Mouse (Mus musculus): ENCODE measurements around the gene Slc35e2. TPM values are rescaled to one million over a fixed set of nuclear protein-coding genes. Genes with fewer than 3 reads are reported as not detected.
"Not testable (repeated sequence)": the region's sequence is repeated elsewhere in the genome, so short reads cannot be mapped to it uniquely, and the experiment has no call there.

Slc35e2 gene
- total RNA-seq, 4 experiments from 2014 or later: 42.9 to 50.6 (median 43.8) TPM

DNA sequence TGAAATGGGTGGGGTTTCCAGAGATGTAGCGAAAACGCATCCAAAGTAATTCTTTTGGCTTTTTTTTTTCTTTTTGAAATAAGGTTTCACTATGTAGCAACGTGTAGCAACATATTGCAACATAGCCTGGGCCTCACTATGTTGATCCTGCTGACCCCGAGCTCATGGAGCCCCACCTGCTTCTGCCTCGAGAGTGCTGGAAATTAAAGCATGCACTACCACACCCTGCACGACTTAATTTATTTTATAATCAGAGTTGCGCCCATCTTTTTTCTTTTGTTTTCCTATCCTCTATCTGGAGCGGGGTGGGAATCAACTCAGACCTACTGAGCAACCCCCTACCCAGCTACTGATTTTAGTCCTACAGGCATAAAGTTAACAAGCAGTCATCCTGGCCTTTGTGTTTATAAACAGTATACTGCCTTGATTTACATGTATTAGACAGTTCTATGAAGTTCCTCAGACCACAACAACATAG lies 68.4 kb downstream of the Slc35e2 start:
- no peak for DNase-seq (ENCODE audit: low spot score in 2 of 2)

DNA sequence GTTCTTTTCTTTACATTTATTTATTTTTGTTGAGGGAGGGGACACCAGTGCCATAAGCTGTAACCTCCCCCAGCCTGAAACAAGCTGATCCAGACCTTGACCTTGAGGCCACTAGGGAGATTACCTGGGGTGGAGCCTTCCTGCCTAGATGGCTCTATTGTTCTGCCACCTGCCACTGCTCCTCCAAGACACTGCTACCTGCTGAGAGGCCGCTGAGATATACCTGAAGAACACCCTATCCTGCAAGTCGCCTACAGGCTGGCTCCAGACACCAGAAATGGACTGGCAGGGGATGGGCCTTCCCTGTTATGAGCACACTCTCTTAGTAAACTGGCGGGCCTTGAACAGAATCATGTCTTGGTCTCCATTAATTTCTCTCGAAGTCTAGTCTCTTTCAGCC lies 69.0 kb downstream of the Slc35e2 start:
- DNase-seq (ENCODE audit: low spot score in 2 of 2): not testable (repeated sequence)

- DNase-seq (ENCODE audit: low spot score in 2 of 2): no peak
These were observed 70.9 kb downstream of the Slc35e2 start for GRCm38 (mm10) chr4:155672082-155672481.

Other genes starting within 250 kb of the Slc35e2 start
- 100 to 1,000 TPM; 199 to 230 (median 214) TPM for gene Prkcz, start 240.1 kb upstream of the Slc35e2 start, total RNA-seq (2022)
- 10 to 100 TPM; 75.3 to 88.7 (median 81.9) TPM for gene Gabrd, start 203.3 kb upstream of the Slc35e2 start, total RNA-seq (2022)
- gene Cfap74, start 192.2 kb upstream of the Slc35e2 start, total RNA-seq (2022): 10 to 100 TPM; 13.3 to 18.2 (median 15.7) TPM
- gene Tmem52, start 132.3 kb upstream of the Slc35e2 start, total RNA-seq (2022): 1 to 10 TPM in 3 of 4 experiments, under 1 TPM in 1; 0.41 to 2.0 (median 1.7) TPM
- gene Gnb1, start 110.1 kb upstream of the Slc35e2 start, total RNA-seq (2022): 100 to 1,000 TPM; 790 to 898 (median 858) TPM
- gene Nadk, start 39.0 kb upstream of the Slc35e2 start, total RNA-seq (2022): 10 to 100 TPM; 43.2 to 55.5 (median 52.6) TPM
- gene Cdk11b, start 23.4 kb downstream of the Slc35e2 start, total RNA-seq (2022): 10 to 100 TPM; 40.1 to 55.0 (median 47.1) TPM
- gene Gm10563, start 44.0 kb downstream of the Slc35e2 start, total RNA-seq (2022): not detected
- gene Mmp23, start 52.0 kb downstream of the Slc35e2 start, total RNA-seq (2022): 1 to 10 TPM in 3 of 4 experiments, under 1 TPM in 1; 0.99 to 2.8 (median 2.1) TPM
- 100 to 1,000 TPM; 108 to 124 (median 117) TPM for gene Mib2, start 67.8 kb downstream of the Slc35e2 start, total RNA-seq (2022)
- 10 to 100 TPM; 31.6 to 37.7 (median 34.7) TPM for gene Fndc10, start 92.9 kb downstream of the Slc35e2 start, total RNA-seq (2022)
- gene Ssu72, start 103.4 kb downstream of the Slc35e2 start, total RNA-seq (2022): 100 to 1,000 TPM in 2 of 4 experiments, 10 to 100 TPM in 2; 91.0 to 111 (median 98.8) TPM
- gene Tmem240, start 133.4 kb downstream of the Slc35e2 start, total RNA-seq (2022): 10 to 100 TPM; 43.9 to 53.3 (median 48.9) TPM
- 10 to 100 TPM; 41.3 to 55.7 (median 51.1) TPM for gene Atad3a, start 159.7 kb downstream of the Slc35e2 start, total RNA-seq (2022)
- 10 to 100 TPM; 14.0 to 14.9 (median 14.4) TPM for gene Vwa1, start 173.3 kb downstream of the Slc35e2 start, total RNA-seq (2022)
- 10 to 100 TPM; 35.4 to 43.6 (median 36.6) TPM for gene Tmem88b, start 184.5 kb downstream of the Slc35e2 start, total RNA-seq (2022)
- under 1 TPM in 1 of 4 experiments, not detected in 3; 0.35 TPM for gene Ankrd65, start 189.0 kb downstream of the Slc35e2 start, total RNA-seq (2022)
- gene Mrpl20, start 201.5 kb downstream of the Slc35e2 start, total RNA-seq (2022): 10 to 100 TPM; 75.3 to 87.1 (median 84.7) TPM
- gene Ccnl2, start 211.1 kb downstream of the Slc35e2 start, total RNA-seq (2022): 10 to 100 TPM; 54.7 to 60.9 (median 57.6) TPM
- gene Aurkaip1, start 229.9 kb downstream of the Slc35e2 start, total RNA-seq (2022): 100 to 1,000 TPM; 101 to 109 (median 102) TPM
- gene Mxra8, start 238.3 kb downstream of the Slc35e2 start, total RNA-seq (2022): 10 to 100 TPM in 1 of 4 experiments, 1 to 10 TPM in 3; 8.9 to 10.3 (median 9.3) TPM
- 10 to 100 TPM; 81.1 to 86.5 (median 81.4) TPM for gene Dvl1, start 246.0 kb downstream of the Slc35e2 start, total RNA-seq (2022)